Mouse (Mus musculus) kidney, postnatal 0 days (tissue): Measurements from ENCODE around the gene Slc22a23. TPM values are rescaled to one million over a fixed set of nuclear protein-coding genes. Genes with fewer than 3 reads are reported as not detected.
A peak's percentile ranks its signal among the peaks of the same experiment; 100 is the strongest.

Experiments
- ATAC-seq: fragments of 200-750 bp; cut with Nextera tagmentation; replicated peaks from 2 replicates; pipeline ENCODE4 v1.8.0; 2017; ENCODE audit warnings: low read depth, moderate number of reproducible peaks, moderate TSS enrichment, moderate library complexity; ENCODE audit not compliant: low FRiP score
- DNase-seq: peaks from one replicate; pipeline ENCODE4 v3.0.0-alpha.2; 2016; ENCODE audit warnings: low spot score
- H3K27ac ChIP-seq: fragments of 300-500 bp; sonication (generic); 2 replicates; pipeline ENCODE4 v1.5.1; 2014; ENCODE audit warnings: mild to moderate bottlenecking
- H3K27me3 ChIP-seq: fragments of 300-500 bp; sonication (generic); 2 replicates; pipeline ENCODE4 v1.6.1; 2014; ENCODE audit warnings: low read length, mixed read lengths; ENCODE audit not compliant: insufficient read depth
- H3K36me3 ChIP-seq: fragments of 300-500 bp; sonication (generic); 2 replicates; pipeline ENCODE4 v1.6.1; 2014; ENCODE audit warnings: low read length, mixed read lengths; ENCODE audit not compliant: insufficient read depth
- H3K4me1 ChIP-seq: fragments of 300-500 bp; sonication (generic); replicated peaks from 2 replicates; pipeline ENCODE4 v1.6.1; 2014; ENCODE audit warnings: antibody characterized with exemption, low read length, mixed read lengths; ENCODE audit not compliant: insufficient read depth
- H3K4me2 ChIP-seq: fragments of 300-500 bp; sonication (generic); 2 replicates; pipeline ENCODE4 v1.6.1; 2014; ENCODE audit warnings: mild to moderate bottlenecking, low read length, moderate library complexity, mixed read lengths
- H3K4me3 ChIP-seq: fragments of 300-500 bp; sonication (generic); replicated peaks from 2 replicates; pipeline ENCODE4 v1.5.1; 2014; ENCODE audit warnings: low read depth, low read length
- H3K9ac ChIP-seq: fragments of 300-500 bp; sonication (generic); 2 replicates; pipeline ENCODE4 v1.6.1; 2014; ENCODE audit warnings: low read depth, low read length
- H3K9me3 ChIP-seq: fragments of 300-500 bp; sonication (generic); replicated peaks from 2 replicates; pipeline ENCODE4 v1.6.1; 2016; ENCODE audit warnings: low read length, inconsistent platforms, mixed read lengths
- CTCF ChIP-seq: IDR thresholded peaks from 2 replicates; pipeline ENCODE4 v1.5.1; 2016; ENCODE audit warnings: antibody characterized with exemption, low read depth, mild to moderate bottlenecking, moderate library complexity
- WGBS: fragments of 180-500 bp; shearing (Covaris S2); extraction: QIAGEN DNeasy Blood & Tissue Kit; methylation state at CpG from one replicate; pipeline ENCODE4 v1.1.7; 2014; 5-methylcytosine and 5-hydroxymethylcytosine counted together
- polyA plus RNA-seq: library from polyadenylated mRNA; unstranded; fragments of >200 nt; fragmentation: Nextera tagmentation; extraction: Ambion mirVana; gene quantifications from 2 replicates; pipeline ENCODE4 v1.2.1, GENCODE M21; 2015

Slc22a23 gene
- polyA plus RNA-seq, 1 experiment from 2014 or later: 4.3 TPM

- Histone ChIP-seq H3K36me3 (no peaks in the 10 kb centered on the region), H3K4me1 (peaks cover 9% of the 10 kb centered on the region; the same call in 1 of the 2 replicates), H3K27ac (no peak overlapping the region), H3K9ac (no peak overlapping the region), H3K9me3 (no peaks in the 10 kb centered on the region), H3K4me3 (no peak overlapping the region), H3K4me2 (no peak overlapping the region), H3K27me3 (no peaks in the 10 kb centered on the region)
- ATAC-seq: no peak
- 91% methylated on average over 6 of the region's 6 CpGs for WGBS
- no peak for DNase-seq
- no peak for TF ChIP-seq CTCF
These were observed 109.9 kb downstream of the Slc22a23 start for GRCm38 (mm10) chr13:34235056-34235455.

GRCm38 (mm10) chr13:34234439-34234838 lies 110.5 kb downstream of the Slc22a23 start:
- 37% methylated on average over 5 of the region's 5 CpGs for WGBS
- no peak for ATAC-seq
- Histone ChIP-seq H3K9ac (no peak overlapping the region), H3K4me3 (no peak overlapping the region), H3K4me2 (no peak overlapping the region), H3K27me3 (no peaks in the 10 kb centered on the region), H3K27ac (no peak overlapping the region; the same call in 1 of the 2 replicates), H3K4me1 (0 out of 2 replicates have a peak, but pooled peaks cover 9% of the 10 kb centered on the region), H3K36me3 (no peaks in the 10 kb centered on the region), H3K9me3 (no peaks in the 10 kb centered on the region)
- no peak for TF ChIP-seq CTCF
- DNase-seq: no peak

GRCm38 (mm10) chr13:34232992-34233391 lies 112.0 kb downstream of the Slc22a23 start:
- no peaks in the 10 kb centered on the region for H3K36me3 ChIP-seq
- ATAC-seq (no peak), DNase-seq (no peak)
- H3K9ac ChIP-seq: no peak overlapping the region
- no peaks in the 10 kb centered on the region for H3K27me3 ChIP-seq
- WGBS: 79% methylated on average over 6 of the region's 6 CpGs
- no peak overlapping the region for H3K4me2 ChIP-seq
- no peaks in the 10 kb centered on the region for H3K9me3 ChIP-seq
- no peak overlapping the region for H3K27ac ChIP-seq
- TF ChIP-seq CTCF: no peak
- H3K4me3 ChIP-seq: no peak overlapping the region
- peaks cover under 1% of the 10 kb centered on the region; the same call in 1 of the 2 replicates for H3K4me1 ChIP-seq

GRCm38 (mm10) chr13:34228905-34229304 lies 116.1 kb downstream of the Slc22a23 start:
- no peak for TF ChIP-seq CTCF
- Histone ChIP-seq H3K4me3 (no peak overlapping the region), H3K9me3 (no peaks in the 10 kb centered on the region), H3K9ac (no peak overlapping the region), H3K4me1 (peaks cover 9% of the 10 kb centered on the region), H3K27ac (peak overlapping the region; percentile 36; the same call in 1 of the 2 replicates), H3K36me3 (no peaks in the 10 kb centered on the region), H3K27me3 (no peaks in the 10 kb centered on the region), H3K4me2 (no peak overlapping the region)
- ATAC-seq (no peak), DNase-seq (no peak)
- 70% methylated on average over 4 of the region's 4 CpGs for WGBS

- no peak overlapping the region for H3K4me2 ChIP-seq
- TF ChIP-seq CTCF: no peak
- H3K27ac ChIP-seq: peak overlapping the region; percentile 68
- 38% methylated on average over 12 of the region's 12 CpGs for WGBS
- no peak overlapping the region for H3K4me3 ChIP-seq
- ATAC-seq (peak; percentile 23; the same call in 1 of the 2 replicates), DNase-seq (peak; percentile 73)
- no peaks in the 10 kb centered on the region for H3K9me3 ChIP-seq
- peaks cover 17% of the 10 kb centered on the region for H3K4me1 ChIP-seq
- no peaks in the 10 kb centered on the region for H3K36me3 ChIP-seq
- no peak overlapping the region for H3K9ac ChIP-seq
- H3K27me3 ChIP-seq: no peaks in the 10 kb centered on the region
These were observed 117.0 kb downstream of the Slc22a23 start for GRCm38 (mm10) chr13:34227720-34228661.

GRCm38 (mm10) chr13:34226940-34227339 lies 118.0 kb downstream of the Slc22a23 start:
- H3K4me2 ChIP-seq: no peak overlapping the region

More at GRCm38 (mm10) chr13:34226940-34227339, 118.0 kb downstream of the Slc22a23 start:
- Histone ChIP-seq H3K9ac (no peak overlapping the region), H3K4me1 (peaks cover 17% of the 10 kb centered on the region), H3K27ac (no peak overlapping the region), H3K27me3 (no peaks in the 10 kb centered on the region), H3K4me3 (no peak overlapping the region), H3K9me3 (no peaks in the 10 kb centered on the region), H3K36me3 (no peaks in the 10 kb centered on the region)
- no peak for TF ChIP-seq CTCF
- DNase-seq (no peak), ATAC-seq (no peak)
- 23% methylated on average over 1 of the region's 1 CpGs for WGBS
